Mouse (Mus musculus) NIH3T3 (cell line): ENCODE results near the gene Stac2.
A peak's percentile ranks its signal among the peaks of the same experiment; 100 is the strongest.

Experiments used
- DNase-seq: peaks from one replicate; pipeline ENCODE4 v3.0.0-alpha.2; 2012; ENCODE audit warnings: low read depth

The Stac2 gene

DNA sequence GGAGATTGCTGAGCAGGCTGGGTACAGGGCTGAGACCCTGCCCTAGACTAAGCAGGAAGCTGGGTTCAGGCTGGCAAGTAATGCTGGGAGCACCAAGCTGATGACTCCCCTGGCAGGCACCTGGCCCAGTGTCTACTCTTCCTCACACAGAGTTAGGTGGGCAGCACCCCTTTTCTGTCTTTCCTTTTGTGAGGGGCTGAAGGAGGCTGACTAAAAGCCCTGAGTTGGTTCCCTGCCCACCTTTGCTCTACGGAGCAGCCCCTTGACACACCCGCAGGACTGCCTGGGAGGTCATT is 2.8 kb downstream of the Stac2 start:
- DNase-seq: no peak

DNA sequence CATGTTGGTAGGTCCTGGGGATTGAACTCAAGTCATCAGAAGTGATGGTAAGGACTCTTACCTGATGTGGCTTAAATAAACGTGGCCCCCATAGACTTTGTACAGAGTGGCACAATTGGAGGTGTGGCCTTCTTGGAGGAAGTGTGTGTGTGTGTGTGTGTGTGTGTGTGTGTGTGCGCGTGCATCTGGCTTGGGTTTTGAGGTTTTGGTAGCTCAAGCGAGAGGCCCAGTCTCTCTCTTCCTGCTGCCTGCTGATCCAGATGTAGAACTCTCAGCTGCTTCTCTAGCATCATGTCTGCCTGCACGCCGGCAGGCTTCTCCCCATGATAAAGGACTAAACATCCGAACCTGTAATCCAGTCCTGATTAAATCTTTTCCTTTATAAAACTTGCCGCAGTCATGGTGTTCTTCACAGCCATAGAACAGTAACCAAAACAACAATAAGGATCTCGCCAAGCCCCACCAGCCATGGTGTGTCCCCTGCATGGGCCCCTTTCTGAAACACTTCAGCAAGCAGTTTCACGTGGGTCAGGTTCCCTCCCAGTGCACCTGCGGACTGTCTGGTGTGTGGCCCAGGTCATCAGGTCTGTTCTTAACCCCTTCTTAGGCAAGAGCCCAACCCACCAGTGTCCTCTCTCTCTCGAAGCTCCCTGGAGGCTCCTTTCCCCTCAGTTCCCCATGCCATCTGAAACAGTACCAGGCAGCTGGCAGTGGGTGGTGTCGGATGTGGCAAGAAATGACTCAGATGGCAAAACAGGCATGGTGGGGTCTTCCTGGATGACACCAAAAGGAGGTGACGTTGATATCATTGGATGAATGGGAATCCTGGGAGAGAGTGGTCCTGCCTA is 3.4 kb downstream of the Stac2 start:
- no peak for DNase-seq

DNA sequence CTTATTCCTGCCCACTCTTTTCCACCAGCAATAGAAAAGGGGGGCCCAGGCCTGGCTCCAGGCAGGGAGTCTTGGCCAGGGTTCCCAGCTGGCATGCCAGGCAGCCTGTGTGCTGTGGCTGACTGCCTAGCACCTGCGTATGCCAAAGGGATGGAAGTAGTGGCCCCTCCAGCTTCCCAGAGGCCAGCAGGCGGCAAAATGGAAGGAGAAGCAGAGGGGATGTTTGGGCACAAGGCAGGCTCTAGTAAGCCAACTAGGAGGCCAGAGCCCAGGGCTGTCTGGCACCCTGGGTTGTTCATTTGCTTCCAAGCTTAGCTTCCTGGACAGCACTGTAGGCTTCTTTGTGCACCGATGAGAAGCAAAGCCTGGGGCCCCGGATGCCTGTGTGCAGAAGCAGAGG is 5.5 kb downstream of the Stac2 start:
- DNase-seq: no peak

DNA sequence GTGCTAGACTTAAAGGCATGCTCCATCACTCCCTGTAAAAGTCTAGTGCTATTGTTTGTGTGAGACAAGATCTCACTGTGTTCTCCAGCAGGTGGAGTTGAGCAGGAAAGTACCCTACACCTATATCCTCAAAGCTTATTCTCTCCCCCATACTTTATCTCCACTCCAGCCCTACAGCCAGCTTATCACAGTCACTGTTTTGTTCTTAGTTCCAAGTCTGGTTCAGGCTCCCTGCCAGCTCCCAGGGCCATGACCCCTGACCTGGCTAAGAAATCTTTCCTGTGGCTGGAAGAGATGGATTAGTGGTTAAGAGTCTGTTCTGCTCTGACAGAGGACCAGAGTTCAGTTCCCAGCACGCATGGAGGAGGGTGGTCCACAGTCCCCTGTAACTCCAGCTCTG is 6.8 kb downstream of the Stac2 start:
- no peak for DNase-seq

DNA sequence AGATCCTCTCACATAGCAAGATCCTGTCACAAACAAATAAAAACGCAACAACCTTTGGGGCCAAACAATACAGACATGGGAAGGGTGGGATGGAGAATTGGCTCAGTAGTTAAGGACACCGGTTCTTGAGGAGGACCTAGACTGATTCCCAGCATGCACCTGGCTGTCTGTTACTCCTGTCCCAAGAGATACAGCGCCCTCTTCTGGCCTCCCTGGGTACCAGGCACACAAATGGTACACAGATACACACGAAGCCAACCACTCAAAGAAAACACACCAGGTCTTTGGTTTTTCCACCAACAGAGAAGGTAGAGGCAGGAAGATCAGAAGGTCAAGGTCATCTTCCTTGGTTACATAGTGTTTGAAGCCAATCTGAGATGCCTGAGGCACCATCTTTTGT is 7.7 kb downstream of the Stac2 start:
- no peak for DNase-seq

DNA sequence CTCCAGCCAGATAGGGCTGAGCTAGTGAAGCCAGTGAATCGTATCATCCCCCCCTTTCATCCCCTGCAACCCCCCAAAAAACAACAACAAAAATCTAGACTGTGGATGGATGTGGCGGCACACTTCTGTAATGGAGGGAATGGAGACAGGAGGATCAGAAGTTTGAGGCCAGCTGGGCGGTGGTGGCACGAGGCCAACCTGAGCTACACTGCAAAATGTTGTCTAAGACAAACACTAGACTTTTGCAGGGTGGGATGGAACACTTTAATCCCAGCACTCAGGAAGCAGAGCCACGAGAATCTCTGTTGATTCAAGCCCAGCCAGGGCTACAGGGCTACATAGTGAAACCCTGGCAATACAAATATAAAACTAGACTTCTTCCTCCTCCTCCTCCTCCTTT is 9.2 kb downstream of the Stac2 start:
- no peak for DNase-seq

DNA sequence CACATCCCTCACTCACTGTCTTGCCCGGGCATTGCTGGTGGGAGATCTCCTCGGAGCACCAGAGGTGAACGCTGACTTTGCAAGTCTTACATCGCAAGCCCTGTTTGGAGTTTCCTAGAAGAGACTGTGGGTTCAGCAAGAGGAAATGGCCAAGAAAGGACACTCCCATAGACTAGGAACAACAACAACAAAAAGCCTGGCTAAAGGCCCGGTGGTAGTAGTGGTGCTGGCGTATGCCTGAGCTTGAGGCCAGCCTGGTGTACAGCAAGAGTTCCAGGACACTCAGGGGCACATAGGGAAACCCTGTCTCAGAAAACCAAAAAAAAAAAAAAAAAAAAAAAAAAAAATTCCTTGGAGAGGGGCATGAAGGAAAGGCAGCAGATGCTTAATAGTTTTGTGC is 10.5 kb downstream of the Stac2 start:
- DNase-seq: peak; percentile 47

DNA sequence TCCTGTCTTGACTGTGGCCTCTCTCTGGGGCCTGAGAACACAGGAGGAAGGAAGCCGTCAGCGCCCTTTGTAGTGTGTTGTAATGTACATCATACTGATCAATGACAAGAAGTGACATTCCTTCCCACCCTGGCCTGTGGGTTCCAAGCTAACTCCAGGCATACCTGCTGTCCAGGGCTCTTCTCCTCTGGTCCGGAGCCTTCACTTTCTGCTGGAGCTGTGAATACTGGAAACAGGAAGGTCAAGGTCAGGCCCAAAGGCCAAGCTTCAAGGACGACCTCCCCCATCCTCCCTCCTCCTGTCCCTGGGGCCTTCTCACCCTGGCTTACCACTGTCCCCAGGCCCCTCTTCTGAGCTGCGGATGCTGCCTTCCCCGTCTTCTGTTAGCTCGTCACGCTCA is 12.3 kb downstream of the Stac2 start:
- no peak for DNase-seq

DNA sequence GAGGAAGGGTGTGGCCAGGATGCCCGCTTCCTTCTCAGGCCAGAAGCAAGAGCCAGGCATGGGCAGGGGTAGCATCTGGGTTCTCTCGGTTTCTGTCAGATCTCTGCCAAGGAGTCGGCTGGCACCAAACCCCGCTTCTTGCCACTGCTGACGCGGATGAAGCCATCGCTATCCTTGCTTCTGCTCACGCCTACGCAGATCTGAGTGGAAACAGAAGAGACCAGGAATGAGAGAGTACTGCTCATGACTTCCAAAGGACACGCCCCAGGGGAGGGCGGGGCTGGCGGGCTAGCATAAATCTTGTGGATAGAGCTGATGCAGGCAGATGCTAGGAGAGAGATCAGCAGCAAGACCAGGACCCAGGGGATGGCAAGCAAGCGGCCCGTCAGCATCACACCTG is 15.4 kb downstream of the Stac2 start:
- DNase-seq: peak; percentile 56

DNA sequence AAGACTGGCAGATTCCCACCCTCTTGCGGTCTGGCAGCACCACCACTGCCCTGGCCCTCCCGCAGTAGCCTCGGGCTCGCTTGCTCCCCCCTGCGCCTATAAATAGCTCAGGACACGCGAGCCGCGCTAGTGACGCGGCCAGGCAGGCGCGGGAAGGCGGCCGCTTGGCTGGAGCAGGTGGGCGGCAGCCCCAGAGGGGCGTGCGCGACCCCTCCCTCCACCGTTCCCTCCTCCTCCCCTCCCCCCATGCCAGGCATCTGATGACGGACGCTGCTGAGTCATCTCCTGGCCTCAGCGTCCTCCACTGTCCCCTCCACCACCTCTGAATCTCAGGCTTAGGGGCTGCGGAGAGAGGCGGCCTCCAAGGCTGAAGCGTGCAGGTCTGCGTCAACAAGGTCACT is 17.3 kb downstream of the Stac2 start:
- DNase-seq: peak; percentile 77

DNA sequence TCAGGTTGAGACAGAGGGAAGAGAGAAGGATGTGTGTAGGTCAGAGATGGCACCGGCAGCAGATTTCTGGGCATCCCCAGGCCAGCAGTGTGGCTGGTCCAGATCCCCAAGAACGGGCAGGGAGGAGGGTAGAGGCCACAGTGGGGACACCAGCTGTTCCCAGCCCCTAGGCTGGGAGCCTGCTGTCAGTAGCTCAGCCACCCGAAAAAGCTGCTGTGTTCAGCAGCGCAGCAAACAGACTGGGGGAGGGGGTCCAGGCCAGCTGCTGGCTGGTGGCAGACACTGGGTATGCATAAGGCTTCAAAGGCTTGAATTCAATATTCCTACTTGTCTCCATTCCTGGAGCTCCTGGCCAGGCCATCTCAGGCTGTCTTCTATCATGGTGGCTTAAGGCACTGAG is 18.4 kb downstream of the Stac2 start:
- no peak for DNase-seq

DNA sequence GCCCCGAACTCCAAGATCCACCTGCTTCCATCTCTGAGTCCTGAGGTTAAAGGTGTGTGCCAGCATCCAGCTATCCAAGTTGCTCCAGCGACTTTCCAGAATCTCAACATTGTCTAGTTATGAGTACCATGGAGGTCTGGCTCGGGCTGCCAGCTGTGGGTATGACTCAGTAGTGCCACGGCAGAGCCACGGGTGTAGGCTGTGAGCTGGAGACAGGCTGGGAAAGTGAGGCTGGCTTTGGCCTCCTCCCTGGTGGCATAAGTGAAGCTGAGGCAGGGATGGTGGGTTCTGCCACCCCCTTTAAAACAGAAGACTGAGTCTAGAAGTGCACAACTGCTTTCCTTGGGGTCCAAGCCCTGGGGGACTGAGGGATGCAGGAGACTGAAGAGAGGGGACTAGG is 19.2 kb downstream of the Stac2 start:
- peak; percentile 63 for DNase-seq

DNA sequence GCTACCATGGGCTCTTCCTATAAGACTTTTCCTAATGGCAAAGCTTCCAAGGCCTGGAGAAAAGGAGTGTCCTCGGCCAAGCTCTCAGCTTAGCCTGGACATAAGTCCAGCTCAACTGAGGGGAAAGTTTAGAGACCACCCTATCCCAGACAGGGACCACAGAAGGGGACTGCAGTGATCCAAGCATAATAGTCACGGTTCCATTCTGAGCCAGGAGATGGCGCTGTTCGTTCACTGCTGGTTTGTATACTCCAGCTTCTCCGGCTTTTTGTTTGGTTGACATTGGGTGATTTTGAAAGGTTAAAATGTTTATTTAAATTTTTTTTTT is 21.9 kb downstream of the Stac2 start:
- DNase-seq: peak; percentile 93

DNA sequence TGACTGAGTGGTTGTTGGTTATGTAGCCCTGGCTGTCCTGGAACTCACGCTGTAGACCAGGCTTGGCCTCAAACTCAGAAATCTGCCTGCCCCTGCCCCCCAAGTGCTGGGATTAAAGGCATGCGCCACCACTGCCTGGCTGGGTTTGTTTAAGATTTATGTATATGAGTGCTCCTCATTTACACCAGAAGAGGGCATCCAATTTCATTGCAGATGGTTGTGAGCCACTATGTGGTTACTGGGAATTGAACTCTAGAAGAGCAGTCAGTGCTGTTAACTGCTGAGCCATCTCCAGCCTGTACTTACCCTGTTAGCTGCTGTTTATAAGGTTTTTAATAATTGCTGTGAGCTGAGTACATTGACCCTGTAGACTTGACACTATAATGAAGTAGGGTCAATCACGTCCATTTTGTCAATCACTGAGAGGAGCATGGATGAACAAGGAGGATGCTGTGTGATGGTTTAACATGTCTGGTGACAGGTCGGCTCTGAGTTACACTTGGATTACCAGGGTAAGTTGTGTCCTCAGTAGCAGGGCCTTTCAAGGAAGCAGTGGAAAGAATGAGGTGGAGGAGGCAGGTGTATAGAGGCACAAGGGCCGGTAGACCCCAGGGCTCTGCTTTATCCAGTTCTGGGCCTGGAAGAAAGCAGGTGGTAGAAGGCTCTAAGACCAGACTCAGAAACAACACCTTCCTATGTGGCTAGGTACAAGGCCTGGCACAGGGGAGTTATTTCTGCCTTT is 22.4 kb downstream of the Stac2 start:
- DNase-seq: peak; percentile 54

DNA sequence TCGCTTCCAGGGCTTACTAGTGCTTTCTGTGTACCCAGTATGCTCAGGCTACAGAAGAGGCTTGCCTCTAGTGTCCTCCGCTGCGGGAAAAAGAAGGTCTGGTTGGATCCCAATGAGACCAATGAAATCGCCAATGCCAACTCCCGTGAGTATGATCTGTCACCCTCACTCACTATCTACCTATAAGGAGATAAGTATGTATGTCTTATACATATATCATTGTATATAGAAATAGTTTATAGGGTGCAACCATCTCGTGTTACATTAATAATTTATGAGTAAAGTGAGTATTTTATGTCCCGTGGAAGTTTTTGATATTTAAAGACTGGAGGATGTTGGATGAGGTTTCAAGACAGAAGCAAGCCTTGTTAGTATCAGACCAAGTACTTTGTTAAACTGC is 25.5 kb downstream of the Stac2 start:
- DNase-seq: no peak

DNA sequence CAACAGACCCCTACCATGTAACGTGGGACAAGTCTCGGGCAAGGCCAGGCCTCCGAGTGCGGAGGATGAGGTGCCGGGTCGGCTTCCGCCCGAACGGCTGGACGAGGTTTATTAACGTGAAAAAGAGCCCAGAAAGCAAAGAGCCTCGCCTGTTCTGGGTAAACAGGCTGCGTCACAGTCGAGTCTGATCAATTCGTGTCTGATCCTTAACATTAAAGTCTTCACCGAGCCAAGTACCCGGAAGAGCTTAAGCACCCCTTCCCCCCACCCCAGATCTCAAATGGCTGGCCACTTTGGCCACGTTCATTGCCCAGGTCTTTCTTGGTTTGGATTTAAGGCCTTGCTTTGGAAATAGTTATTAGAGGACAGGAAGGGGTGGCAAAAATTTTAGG is 26.0 kb downstream of the Stac2 start:
- peak; percentile 44 for DNase-seq

DNA sequence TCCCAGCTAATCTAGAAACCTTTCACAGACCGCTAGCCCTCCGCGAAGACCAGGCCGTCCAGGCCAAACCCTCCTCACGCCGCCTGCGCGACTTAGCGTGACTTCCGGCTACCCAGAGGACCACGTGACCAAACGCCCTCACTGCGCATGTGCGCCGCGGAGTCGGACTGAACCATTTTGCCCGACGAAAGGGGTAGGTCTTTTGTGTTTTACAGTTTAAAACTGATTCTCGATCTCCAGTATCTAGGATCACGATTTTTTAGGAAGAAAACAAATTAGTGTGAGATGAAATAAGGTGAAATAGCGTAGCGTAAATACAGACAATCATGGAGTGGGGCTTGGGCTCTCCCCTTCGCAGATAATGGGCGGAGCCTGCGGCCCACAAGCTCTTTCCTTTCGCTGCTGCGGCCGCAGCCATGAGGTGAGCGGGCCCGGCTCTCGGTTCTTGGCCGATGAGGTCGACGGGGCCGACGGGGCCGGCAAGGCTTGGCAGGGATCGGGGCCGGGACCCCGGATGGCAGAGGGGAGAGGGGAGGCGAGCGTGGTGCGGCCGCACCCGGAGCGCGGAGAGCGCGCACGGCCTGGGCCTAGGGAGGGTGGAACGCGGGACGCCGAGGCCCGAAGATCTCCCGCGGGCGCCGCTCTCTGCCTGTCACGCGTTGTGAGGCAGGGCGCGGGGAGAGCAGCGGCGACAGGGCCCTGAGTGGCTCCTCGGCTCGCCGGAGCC is 26.5 kb downstream of the Stac2 start, which contains the start of gene Rpl19:
Gene Rpl19 (plus strand): TSS at position 141 of the 727 bp plus-strand sequence.
- peak; percentile 96 for DNase-seq

DNA sequence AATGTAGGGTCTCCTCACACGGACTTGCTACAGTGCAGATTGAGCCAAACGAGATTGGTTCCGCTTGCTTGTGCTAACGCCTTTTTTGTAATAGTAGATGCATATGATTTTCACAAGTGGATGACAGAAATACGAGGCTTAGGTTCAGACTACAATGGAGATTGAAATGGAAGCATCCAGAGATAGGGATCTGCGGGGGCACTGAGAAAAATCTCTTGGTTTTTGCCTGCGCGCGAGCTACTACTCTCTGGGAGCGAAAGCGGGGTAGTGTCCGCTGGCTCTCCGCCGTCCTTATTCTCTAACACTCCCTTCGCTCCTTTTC is 27.1 kb downstream of the Stac2 start:
- DNase-seq: no peak

DNA sequence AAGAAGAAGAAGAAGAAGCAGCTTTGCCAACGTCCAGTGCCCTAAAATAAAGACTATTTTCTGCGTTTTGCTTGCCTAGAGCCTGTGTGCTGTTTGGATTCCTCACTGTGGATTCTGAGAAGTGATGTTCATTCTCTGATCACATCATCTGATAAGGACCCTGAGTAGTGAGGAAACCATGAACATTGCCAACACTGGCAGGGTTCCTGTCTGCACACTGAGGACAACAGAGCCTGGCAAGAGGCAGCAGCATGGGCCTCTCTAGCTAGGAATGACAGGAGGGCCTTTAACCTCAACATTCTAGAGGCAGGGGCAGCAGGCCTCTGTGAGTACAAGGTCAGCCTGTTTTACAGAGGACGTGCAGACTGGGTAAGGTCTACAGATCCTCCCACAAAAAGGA is 28.7 kb downstream of the Stac2 start:
- peak; percentile 63 for DNase-seq

DNA sequence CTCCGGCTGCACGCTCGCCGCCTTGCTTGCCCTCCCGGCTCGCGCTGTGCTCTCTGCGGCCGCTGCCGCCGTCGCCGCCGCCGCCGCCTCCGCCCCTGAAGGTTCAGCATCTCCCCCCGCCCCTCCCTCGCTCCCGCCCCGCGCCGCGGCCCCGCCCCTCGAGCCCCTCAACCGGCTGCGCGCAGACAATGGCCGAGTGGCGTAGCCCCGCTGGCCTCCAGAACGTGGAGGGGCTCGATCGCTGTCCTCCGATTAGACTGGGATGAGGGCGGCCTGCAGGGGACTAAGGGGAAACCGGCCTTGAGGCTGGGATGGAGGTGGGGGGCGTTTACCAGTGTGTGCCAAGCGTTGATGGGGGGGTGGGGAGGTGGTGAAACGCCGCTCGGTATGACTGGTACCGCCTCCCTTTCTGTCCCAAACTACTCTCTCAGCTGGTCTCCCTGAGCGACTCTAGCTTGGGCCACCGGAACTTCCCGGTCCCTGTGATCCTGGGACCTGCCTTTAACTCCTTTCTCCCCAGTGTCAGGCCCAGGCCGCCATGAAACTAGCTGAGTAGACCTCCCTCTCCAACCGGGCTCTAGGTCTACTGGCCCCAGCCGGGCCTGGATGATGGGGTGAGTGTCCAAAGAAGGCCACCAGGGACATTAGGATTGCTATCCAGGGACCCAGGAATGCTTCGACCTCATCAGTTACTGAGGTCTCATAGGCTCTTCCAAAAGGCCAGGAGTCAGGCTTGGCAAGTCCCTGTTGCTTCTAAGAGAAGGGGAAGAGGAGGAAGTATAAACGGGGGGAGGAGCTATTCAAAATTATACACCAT is 30.5 kb downstream of the Stac2 start, which contains the start of gene Cacnb1:
Gene Cacnb1 (minus strand): TSS at position 480 of the 817 bp plus-strand sequence.
- DNase-seq: peak; percentile 82

DNA sequence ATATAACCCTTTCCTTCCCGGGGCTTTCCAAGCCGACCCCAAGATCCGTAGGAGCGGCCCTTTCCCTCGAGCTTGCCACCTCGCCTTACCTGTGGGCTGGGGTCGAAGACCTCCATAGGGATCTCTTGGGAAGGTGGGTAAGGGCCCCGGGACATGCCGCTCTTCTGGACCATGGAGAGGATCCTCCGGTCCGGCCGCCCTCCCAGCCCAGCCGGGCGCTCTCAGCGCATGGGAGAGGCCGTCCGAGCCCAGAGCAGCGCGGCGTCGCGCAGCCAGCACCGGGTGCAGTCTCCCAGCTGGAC is 31.1 kb downstream of the Stac2 start:
- no peak for DNase-seq

DNA sequence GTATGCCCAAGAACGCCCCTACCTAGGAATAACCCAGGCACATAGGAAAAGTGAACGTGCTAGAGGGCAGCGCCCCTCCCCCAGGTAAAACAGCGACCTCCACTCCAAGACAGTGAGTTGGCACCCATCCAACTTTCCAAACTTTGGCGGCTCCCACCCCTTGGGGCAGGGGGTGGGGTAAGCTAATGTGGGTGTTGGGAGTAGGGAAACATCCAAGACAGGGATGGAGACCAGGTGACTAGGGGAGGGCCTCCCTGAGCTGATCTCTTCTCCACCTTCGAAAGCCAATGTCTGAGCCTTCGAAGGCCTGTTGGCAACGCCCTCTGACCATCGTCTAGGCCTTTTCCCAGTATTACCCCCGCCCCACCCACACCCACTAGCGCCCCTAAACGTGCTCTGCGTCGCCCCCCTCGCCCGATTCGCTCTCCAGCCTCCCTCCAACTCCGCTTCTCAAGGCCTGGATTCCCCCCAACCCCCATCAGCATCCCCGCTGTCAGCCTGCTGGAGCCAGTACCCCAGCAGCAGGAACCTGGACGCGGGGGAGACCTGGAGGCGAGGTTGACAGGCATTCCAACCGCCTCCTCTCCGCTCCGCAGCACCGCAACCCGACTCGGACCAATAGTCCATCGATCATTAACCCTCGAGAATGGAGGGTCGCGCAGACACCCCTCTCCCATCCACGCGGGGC is 31.6 kb downstream of the Stac2 start:
- DNase-seq: peak; percentile 67
